Mouse (Mus musculus) lung, postnatal 25 days (tissue): ENCODE results near the gene Cdk15.

Source experiments
- DNase-seq: peaks from one replicate; pipeline ENCODE4 v3.0.0; 2022; ENCODE audit warnings: low spot score

Gene Cdk15

DNA sequence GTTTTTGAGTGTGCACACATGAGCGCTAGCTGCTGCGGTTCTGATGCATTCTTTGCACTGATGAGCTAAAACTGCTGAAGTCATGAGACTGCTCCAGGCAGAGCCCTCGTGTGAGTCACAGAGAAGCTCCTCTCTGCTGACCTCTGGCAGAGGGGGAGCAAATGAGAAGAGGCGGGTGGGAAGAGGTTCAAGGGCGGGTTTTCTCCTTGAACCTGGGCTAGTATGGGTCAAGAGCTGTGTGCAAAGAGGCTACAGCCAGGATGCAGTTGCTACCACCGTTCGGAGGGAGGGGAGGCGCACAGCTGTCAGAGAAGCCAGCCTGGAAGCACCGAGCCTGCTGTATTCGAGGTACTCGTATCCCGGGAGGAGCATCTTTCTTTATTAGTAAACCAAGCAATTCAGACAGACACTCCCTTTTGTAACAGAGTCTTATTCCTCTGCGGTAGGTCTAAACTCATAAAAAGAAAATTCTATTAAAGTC, at the start of gene Cdk15:
Gene Cdk15 (plus strand): TSS at position 156 of the 481 bp plus-strand sequence.
- DNase-seq, result no peak

DNA sequence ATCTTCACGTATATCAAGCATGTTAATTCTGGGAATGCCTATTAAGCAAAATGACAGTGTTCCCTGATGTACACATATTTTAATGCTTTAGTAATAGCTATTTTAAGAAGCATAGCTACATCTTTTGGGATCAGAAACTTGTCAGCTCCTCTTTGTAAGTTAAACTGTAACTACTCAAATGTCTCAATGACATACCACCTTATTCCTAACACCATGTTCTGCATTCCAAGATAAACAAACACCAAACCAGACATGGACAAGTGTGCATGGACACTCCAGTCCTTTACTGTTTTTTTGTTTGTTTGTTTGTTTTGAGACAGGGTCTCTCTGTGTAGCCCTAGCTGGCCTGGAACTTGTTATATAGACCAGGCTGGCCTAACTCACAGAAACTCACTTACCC, 48.4 kb upstream of the Cdk15 start:
- no peak for DNase-seq

DNA sequence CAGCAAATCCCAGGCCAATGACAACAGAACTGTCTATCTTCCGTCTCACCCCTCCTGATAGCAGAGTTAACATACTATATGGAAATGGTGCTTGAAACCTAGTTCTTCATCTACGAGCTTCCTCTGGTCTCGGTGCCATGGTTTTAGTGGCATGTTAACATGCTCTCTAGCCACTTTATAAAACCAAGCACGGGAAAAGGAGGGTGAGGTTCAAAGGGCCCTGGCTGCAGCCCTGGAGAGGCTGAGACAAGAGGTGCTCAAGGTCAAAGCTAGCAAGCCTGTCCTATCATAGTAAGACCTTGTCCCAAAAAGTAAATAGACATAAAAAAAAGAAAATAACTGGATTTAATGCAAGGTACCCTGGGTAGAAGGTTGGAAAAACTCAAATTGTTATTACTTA, 45.1 kb upstream of the Cdk15 start:
- DNase-seq, result no peak

DNA sequence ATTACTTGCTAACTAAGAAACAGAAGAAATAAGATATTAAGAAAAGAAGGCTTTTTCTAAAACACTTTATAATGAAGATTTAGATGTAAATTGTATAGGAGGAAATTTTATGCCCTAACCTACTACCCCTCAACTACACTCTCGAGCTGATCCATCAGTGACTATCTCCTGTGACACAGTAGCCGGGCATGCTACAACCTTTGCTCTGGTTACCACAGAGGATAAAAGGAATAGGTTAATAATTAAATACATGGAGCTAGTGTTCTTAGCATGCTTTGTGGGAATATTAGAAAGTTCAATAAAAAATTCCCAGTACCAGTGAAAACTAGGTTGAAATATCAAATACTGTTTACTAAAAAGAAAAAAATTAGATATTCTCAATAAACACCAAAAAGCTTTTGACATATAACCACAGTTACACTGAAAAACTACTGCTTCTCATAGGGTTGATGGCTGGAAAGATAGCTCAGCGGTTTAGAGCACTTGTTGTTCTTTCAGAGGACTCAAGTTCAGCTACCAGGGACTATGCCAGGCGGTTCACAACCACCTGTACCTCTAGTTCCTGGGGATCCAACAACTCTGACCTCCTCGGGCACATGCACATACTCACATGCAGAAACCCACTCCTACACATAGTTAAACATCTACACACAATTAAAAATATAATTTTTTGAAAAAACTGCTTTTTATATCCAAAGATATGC, 44.5 kb upstream of the Cdk15 start:
- no peak for DNase-seq

DNA sequence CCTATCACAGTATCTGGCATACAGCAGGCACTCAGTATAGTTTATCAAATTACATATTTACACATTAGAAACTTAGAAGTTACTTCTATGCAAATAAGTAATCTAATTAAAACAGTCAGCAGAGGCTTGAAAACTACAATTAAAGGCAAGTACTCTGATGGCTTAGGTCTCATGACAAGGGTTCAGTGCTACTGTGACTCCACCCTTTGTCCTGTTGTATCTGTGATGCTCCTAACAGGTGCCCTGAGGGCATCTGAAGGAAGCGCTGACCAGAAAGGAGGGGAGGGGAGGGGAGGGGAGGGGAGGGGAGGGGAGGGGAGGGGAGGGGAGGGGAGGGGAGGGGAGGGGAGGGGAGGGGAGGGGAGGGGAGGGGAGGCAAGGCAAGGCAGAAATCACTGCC, 43.8 kb upstream of the Cdk15 start:
- no peak for DNase-seq

DNA sequence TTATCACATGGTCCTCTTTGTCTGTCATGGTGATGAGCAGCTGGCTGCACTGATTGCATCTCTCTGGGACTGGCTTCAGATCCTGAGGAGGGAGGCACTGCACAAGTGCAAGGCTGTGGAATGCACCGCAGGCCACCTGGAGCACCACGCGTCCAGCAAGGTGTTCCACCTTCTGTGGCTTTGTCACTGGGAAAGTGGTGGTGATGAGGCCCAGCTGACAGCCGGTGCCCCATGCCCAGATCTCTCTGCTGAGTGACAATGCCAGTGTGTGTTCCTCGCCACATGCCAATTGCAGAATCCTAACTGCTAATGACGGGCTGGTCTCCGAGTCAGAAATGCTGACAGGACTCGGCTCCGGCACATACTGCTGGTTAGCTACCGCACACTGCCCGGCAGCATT, 41.3 kb upstream of the Cdk15 start:
- no peak for DNase-seq

DNA sequence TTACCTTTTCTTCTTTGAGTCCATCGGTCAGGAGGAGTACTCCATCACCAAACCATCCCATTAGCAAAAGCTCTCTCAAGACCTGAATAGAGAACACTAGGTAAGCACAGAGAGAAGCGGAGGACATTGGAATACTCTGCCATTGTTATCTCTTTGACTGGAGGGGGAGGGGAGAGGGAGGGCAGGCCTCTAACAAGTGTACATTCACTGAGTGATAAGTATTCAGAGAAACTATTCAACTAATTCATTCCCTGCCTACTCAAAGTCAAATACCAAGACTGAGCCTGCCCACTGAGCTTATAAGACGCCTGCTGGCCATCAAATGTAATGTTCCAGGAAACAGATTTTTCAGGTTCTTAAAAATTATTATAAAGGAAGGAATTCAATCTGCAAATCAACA, 36.3 kb upstream of the Cdk15 start:
- no peak for DNase-seq

DNA sequence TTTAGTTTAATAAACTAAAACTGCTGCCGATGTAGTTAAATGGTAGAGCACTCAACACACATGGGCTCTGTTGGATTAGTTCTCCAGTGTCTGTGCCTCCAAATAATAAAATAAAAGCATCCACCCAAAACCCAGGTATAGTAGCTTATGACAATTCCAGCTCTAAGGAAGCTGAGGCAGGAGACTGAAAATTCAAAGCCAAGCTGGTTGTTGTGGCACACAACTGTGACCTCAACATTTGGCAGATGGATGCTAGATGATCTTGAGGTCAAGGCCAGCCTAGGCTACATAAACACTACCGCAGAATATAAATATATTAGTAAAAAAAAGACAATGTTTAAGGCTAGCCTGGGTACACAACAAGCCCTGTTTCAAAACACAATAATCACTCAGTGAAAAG, 35.1 kb upstream of the Cdk15 start:
- no peak for DNase-seq

GRCm38 (mm10) chr1:59222101-59222825, 34.4 kb upstream of the Cdk15 start:
- DNase-seq, result no peak

DNA sequence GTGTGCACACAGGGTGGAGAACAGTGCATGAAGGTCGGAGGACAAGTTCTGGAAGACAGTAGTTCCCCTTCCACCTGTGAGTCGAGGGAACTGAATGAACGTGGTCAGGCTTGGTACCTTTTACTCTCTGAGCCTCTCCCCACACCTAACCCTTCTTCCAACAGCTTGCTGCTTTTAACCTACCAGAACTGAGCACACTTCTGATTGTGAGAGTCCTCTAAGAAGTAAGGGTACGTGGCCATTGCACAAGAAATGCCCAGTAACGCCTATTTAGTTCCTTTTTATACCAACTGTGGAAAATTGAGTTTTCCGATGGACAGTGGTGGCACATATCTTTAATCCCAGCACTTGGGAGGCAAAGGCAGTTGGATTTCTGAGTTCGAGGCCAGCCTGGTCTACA, 28.2 kb upstream of the Cdk15 start:
- no peak for DNase-seq

DNA sequence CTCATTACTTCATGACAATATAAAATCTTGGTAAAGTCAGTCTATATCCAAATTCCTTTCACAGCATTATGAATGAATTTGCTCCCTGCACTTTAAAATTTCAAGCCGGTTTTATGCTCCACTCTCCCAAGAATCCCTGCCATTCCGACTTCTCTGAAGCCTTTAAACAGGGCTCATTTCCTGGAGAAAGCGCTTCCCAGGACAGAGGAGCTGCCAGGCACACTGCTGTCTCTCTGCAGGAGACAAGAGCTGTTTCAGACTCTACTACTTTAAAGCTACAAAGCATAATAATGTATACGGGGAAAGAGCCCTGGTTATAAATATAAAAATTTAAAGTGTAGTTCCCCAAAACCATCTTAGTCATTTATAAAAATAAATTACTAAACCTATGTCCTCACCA, 27.5 kb upstream of the Cdk15 start:
- DNase-seq, result no peak

- DNase-seq, result peak; percentile 98
Measured at GRCm38 (mm10) chr1:59236856-59237441, 19.8 kb upstream of the Cdk15 start, which contains the start of gene Als2. Als2 (minus strand) TSS chr1:59237231.

DNA sequence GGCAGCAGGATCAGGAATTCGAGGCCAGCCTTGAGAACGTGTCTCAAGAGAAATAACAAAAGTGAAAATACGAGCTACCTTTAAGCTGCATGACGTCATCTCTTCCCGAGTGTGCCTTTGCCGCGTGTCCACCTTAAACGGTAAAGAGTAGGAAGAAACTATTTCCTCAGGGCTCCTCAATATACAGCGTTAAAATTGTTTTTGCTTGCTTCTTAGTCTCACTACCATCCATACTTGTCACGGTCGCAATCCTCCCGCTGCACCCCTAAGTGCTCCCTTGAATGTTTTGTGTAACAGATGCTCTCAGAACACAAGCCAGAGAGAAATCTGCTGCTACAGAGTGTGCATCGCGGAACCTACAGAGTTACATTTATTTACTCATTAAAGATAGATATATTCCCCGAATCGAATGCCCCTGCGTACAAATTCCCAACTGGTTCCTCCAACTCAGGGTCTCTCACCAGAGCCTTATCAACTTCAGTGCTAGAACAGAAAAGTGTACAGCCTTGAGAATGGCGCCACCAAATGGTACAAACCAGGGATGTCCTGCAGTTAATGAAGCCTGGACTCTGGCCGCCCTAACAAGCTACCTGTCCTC, 19.0 kb upstream of the Cdk15 start:
- DNase-seq, result peak; percentile 85

DNA sequence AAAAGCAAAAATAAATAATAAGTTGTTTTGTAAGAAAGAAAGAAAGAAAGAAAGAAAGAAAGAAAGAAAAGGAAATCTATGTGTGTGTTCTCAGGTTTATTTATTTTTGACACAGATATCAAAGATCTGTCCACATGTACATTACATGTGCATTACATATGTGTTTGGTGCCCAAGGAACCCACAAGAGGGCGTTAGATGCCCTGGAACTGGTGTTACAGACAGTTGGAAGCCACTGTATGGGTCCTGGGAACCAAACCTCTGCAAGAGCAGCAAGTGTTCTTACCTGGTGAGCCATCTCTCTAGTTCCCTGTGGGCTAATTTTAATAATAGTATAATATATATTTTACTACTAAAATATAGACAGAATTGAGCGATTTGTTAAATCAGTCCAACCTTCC, 12.9 kb upstream of the Cdk15 start:
- no peak for DNase-seq

DNA sequence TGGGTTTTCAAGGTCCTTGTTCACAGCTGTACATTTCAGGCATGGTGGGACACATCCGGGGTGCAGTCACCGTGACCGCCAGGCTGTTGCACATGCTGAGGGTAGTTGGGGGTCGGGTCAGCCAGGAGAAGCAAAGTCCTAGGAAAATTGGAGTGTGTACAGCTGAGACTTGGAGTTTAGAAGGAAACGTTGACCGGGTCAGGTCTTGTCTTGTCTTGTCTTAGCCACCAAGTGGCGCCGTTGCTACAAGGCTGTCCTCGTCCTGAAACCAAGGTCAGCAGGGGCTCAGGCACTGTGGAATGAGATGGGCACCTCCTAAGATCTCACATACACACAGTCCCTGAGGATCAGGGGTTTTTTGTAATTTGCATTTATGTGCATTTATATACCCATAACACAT, 9.1 kb upstream of the Cdk15 start:
- DNase-seq, result peak; percentile 36

DNA sequence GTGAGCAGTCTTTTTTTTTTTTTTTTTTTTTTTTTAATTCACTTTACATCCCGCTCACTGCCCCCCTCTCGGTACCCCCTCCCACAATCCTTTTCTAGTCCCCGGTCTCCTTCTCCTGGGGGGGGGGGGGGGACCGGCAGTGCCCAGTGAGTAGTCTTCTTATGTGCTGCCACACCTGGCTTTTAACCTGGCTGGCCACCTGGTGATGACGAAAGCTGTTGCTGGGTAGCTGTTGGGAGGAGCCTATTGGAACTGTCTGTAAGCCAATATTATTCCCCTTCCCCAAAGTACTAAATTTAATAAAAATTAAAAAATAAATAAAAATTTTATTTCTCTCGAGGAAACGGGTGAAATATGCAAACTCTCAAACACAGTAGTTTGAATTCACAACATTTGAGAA, 3.9 kb upstream of the Cdk15 start:
- peak; percentile 32 for DNase-seq

DNA sequence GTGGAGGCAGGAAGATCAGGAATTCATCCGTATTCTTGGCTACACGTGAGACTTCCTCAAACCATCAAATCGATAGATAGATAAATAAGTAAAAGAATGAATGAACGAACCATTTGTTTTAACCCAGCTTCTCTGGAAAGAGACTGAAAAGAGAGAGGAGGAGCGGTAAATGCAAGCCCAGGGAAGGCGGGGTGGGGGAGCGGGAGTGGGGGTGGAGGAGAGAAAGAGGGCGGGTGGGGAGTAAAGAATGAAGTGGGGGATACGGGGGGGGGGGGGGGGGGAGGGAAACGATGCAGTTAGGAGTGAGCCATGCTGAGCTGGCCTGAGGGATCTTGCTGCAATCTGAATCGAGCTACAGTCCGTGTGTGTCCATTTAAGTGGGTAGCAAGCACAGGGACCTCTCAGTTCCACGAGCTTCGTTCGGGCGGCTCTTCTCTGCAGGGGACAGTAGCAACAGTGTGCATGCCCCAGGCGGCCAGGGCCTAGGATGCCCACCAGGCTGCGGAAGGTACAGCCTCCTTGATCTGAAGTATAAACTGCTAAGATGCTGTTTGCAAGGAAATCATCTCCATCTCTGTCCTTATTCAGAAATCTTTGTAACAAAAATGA, 3.3 kb upstream of the Cdk15 start:
- no peak for DNase-seq

GRCm38 (mm10) chr1:59257736-59258135, 1.0 kb downstream of the Cdk15 start:
- no peak for DNase-seq

GRCm38 (mm10) chr1:59268931-59269330, 12.2 kb downstream of the Cdk15 start:
- DNase-seq, result no peak

- DNase-seq, result no peak
Measured at GRCm38 (mm10) chr1:59269466-59269865, 12.8 kb downstream of the Cdk15 start.

- no peak for DNase-seq
Measured at GRCm38 (mm10) chr1:59269951-59270689, 13.4 kb downstream of the Cdk15 start.

DNA sequence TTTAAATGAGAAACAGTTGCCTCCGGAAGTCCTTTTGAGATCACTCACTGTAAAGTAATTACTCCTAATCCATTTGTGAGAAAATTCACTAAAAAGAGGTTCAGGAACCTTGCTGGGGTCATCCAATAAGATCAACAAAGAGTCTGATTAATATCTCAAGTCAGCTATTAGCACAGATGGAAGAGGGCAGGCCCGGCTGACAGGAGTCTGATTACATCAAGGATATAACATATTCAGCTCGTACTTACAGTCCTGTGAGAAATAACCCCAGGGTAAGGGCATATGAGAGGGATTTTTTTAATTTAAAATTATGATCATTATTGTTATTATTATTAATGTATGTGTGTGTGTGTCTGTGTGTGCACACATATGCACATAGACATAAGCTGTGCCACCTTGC, 15.5 kb downstream of the Cdk15 start:
- no peak for DNase-seq
